Mouse (Mus musculus) neural tube, embryonic 13.5 days (tissue): Measurements from ENCODE around the gene Cntn5. TPM values are rescaled to one million over a fixed set of nuclear protein-coding genes. Genes with fewer than 3 reads are reported as not detected.

Experiments used
- ATAC-seq: fragments of 200-750 bp; cut with Nextera tagmentation; 2 replicates; pipeline ENCODE4 v1.8.0; 2017; ENCODE audit warnings: low read depth, mild to moderate bottlenecking, moderate TSS enrichment, moderate library complexity
- H3K27ac ChIP-seq: fragments of 300-500 bp; sonication (generic); replicated peaks from 2 replicates; pipeline ENCODE4 v1.5.1; 2015; ENCODE audit warnings: moderate library complexity, mild to moderate bottlenecking, inconsistent platforms
- H3K27me3 ChIP-seq: fragments of 300-500 bp; sonication (generic); 2 replicates; pipeline ENCODE4 v1.6.1; 2015; ENCODE audit warnings: mild to moderate bottlenecking, inconsistent platforms
- H3K36me3 ChIP-seq: fragments of 300-500 bp; sonication (generic); 2 replicates; pipeline ENCODE4 v1.6.1; 2015; ENCODE audit warnings: mild to moderate bottlenecking, inconsistent platforms
- H3K4me1 ChIP-seq: fragments of 300-500 bp; sonication (generic); replicated peaks from 2 replicates; pipeline ENCODE4 v1.6.1; 2015; ENCODE audit warnings: inconsistent platforms
- H3K4me2 ChIP-seq: fragments of 300-500 bp; sonication (generic); 2 replicates; pipeline ENCODE4 v1.6.1; 2015; ENCODE audit warnings: inconsistent platforms, mild to moderate bottlenecking, moderate library complexity
- H3K4me3 ChIP-seq: fragments of 300-500 bp; sonication (generic); 2 replicates; pipeline ENCODE4 v1.5.1; 2015; ENCODE audit warnings: mild to moderate bottlenecking, inconsistent platforms
- H3K9ac ChIP-seq: fragments of 300-500 bp; sonication (generic); 2 replicates; pipeline ENCODE4 v1.6.1; 2015; ENCODE audit warnings: moderate library complexity, mild to moderate bottlenecking, inconsistent platforms
- H3K9me3 ChIP-seq: fragments of 300-500 bp; sonication (generic); 2 replicates; pipeline ENCODE4 v1.6.1; 2016; ENCODE audit warnings: inconsistent platforms
- WGBS: fragments of 180-500 bp; shearing (Covaris S2); methylation state at CpG from one replicate; pipeline ENCODE4 v1.1.7; 2015; 5-methylcytosine and 5-hydroxymethylcytosine counted together
- polyA plus RNA-seq: library from polyadenylated mRNA; unstranded; fragments of >200 nt; fragmentation: Nextera tagmentation; extraction: Ambion mirVana; gene quantifications from 2 replicates; pipeline ENCODE4 v1.2.1, GENCODE M21; 2015

Gene Cntn5
- polyA plus RNA-seq, 1 experiment from 2014 or later: 14.4 TPM

- 0 out of 2 replicates have a peak, but pooled peaks cover 6% of the 10 kb centered on the region for H3K4me1 ChIP-seq
- no peaks in the 10 kb centered on the region for H3K27me3 ChIP-seq
- H3K4me3 ChIP-seq: no peak overlapping the region
- no peak overlapping the region for H3K27ac ChIP-seq
- no peaks in the 10 kb centered on the region for H3K36me3 ChIP-seq
- 75% methylated on average over 4 of the region's 4 CpGs for WGBS
- no peak overlapping the region for H3K4me2 ChIP-seq
- H3K9ac ChIP-seq: no peak overlapping the region
- peak; percentile 53; the same call in 1 of the 2 replicates for ATAC-seq
- no peaks in the 10 kb centered on the region for H3K9me3 ChIP-seq
These were observed 939.2 kb downstream of the Cntn5 start for GRCm38 (mm10) chr9:9965370-9965769.

- H3K9me3 ChIP-seq: no peaks in the 10 kb centered on the region
- H3K4me3 ChIP-seq: no peak overlapping the region
- 0 out of 2 replicates have a peak, but pooled peaks cover 7% of the 10 kb centered on the region for H3K4me1 ChIP-seq
- H3K4me2 ChIP-seq: no peak overlapping the region
- H3K27ac ChIP-seq: no peak overlapping the region
- H3K36me3 ChIP-seq: no peaks in the 10 kb centered on the region
- peaks cover 6% of the 10 kb centered on the region; the same call in 1 of the 2 replicates for H3K27me3 ChIP-seq
- peak; percentile 67 for ATAC-seq
- H3K9ac ChIP-seq: no peak overlapping the region
These were observed 943.9 kb downstream of the Cntn5 start for GRCm38 (mm10) chr9:9960610-9961172.

- Histone ChIP-seq H3K4me3 (no peak overlapping the region), H3K4me2 (no peak overlapping the region), H3K27ac (0 out of 2 replicates have a peak overlapping the region, but pooled peaks have one; percentile 18), H3K4me1 (no peaks in the 10 kb centered on the region), H3K27me3 (no peaks in the 10 kb centered on the region), H3K36me3 (no peaks in the 10 kb centered on the region), H3K9ac (no peak overlapping the region), H3K9me3 (no peaks in the 10 kb centered on the region)
- WGBS: 50% methylated on average over 3 of the region's 3 CpGs
- ATAC-seq: no peak
These were observed 955.2 kb downstream of the Cntn5 start for GRCm38 (mm10) chr9:9949346-9949745.

- no peak for ATAC-seq
- no peaks in the 10 kb centered on the region for H3K27me3 ChIP-seq
- no peak overlapping the region for H3K4me2 ChIP-seq
- H3K9ac ChIP-seq: no peak overlapping the region
- H3K27ac ChIP-seq: no peak overlapping the region
- H3K9me3 ChIP-seq: no peaks in the 10 kb centered on the region
- H3K36me3 ChIP-seq: no peaks in the 10 kb centered on the region
- WGBS: 80% methylated on average over 1 of the region's 1 CpGs
- H3K4me3 ChIP-seq: no peak overlapping the region
- no peaks in the 10 kb centered on the region for H3K4me1 ChIP-seq
These were observed 959.7 kb downstream of the Cntn5 start for GRCm38 (mm10) chr9:9944872-9945271.

GRCm38 (mm10) chr9:9937444-9938436 is 966.8 kb downstream of the Cntn5 start:
- Histone ChIP-seq H3K27me3 (no peaks in the 10 kb centered on the region), H3K9me3 (no peaks in the 10 kb centered on the region), H3K36me3 (no peaks in the 10 kb centered on the region), H3K4me3 (no peak overlapping the region), H3K27ac (no peak overlapping the region), H3K4me1 (no peaks in the 10 kb centered on the region), H3K9ac (no peak overlapping the region), H3K4me2 (no peak overlapping the region)
- 86% methylated on average over 1 of the region's 1 CpGs for WGBS
- no peak for ATAC-seq

GRCm38 (mm10) chr9:9920580-9920979 is 984.0 kb downstream of the Cntn5 start:
- Histone ChIP-seq H3K4me3 (no peak overlapping the region), H3K9ac (no peak overlapping the region), H3K4me2 (no peak overlapping the region), H3K4me1 (no peaks in the 10 kb centered on the region), H3K27me3 (no peaks in the 10 kb centered on the region), H3K36me3 (no peaks in the 10 kb centered on the region), H3K27ac (no peak overlapping the region), H3K9me3 (peaks cover 12% of the 10 kb centered on the region)
- no peak for ATAC-seq
- WGBS: 72% methylated on average over 3 of the region's 3 CpGs

- no peaks in the 10 kb centered on the region for H3K27me3 ChIP-seq
- no peak overlapping the region for H3K9ac ChIP-seq
- no peak overlapping the region for H3K4me2 ChIP-seq
- H3K36me3 ChIP-seq: no peaks in the 10 kb centered on the region
- no peak overlapping the region for H3K27ac ChIP-seq
- peak; percentile 67 for ATAC-seq
- H3K9me3 ChIP-seq: no peaks in the 10 kb centered on the region
- WGBS: 48% methylated on average over 5 of the region's 5 CpGs
- no peaks in the 10 kb centered on the region for H3K4me1 ChIP-seq
- H3K4me3 ChIP-seq: no peak overlapping the region
These were observed 1005.5 kb downstream of the Cntn5 start for GRCm38 (mm10) chr9:9899070-9899469.

- Histone ChIP-seq H3K4me3 (no peak overlapping the region), H3K9me3 (no peaks in the 10 kb centered on the region), H3K4me2 (no peak overlapping the region), H3K27me3 (no peaks in the 10 kb centered on the region), H3K4me1 (peaks cover 7% of the 10 kb centered on the region; the same call in 1 of the 2 replicates), H3K9ac (no peak overlapping the region), H3K36me3 (no peaks in the 10 kb centered on the region), H3K27ac (no peak overlapping the region)
- 88% methylated on average over 6 of the region's 6 CpGs for WGBS
- ATAC-seq: no peak
These were observed 1018.4 kb downstream of the Cntn5 start for GRCm38 (mm10) chr9:9886210-9886609.

GRCm38 (mm10) chr9:9882779-9883383 is 1021.7 kb downstream of the Cntn5 start:
- peak; percentile 63; the same call in 1 of the 2 replicates for ATAC-seq
- 49% methylated on average over 8 of the region's 8 CpGs for WGBS
- Histone ChIP-seq H3K9me3 (no peaks in the 10 kb centered on the region), H3K27me3 (no peaks in the 10 kb centered on the region), H3K4me1 (peaks cover 7% of the 10 kb centered on the region; the same call in 1 of the 2 replicates), H3K9ac (no peak overlapping the region), H3K4me2 (no peak overlapping the region), H3K27ac (peak overlapping the region; percentile 2; the same call in 1 of the 2 replicates), H3K36me3 (no peaks in the 10 kb centered on the region), H3K4me3 (no peak overlapping the region)

GRCm38 (mm10) chr9:9872112-9873035 is 1032.2 kb downstream of the Cntn5 start:
- H3K27ac ChIP-seq: no peak overlapping the region
- no peak overlapping the region for H3K4me2 ChIP-seq
- 32% methylated on average over 7 of the region's 7 CpGs for WGBS
- no peaks in the 10 kb centered on the region; the same call in 1 of the 2 replicates for H3K4me1 ChIP-seq
- ATAC-seq: 0 out of 2 replicates have a peak, but pooled peaks have one; percentile 40
- H3K4me3 ChIP-seq: no peak overlapping the region
- H3K9ac ChIP-seq: no peak overlapping the region
- H3K27me3 ChIP-seq: no peaks in the 10 kb centered on the region
- H3K9me3 ChIP-seq: no peaks in the 10 kb centered on the region
- no peaks in the 10 kb centered on the region for H3K36me3 ChIP-seq

GRCm38 (mm10) chr9:9860631-9861030 is 1043.9 kb downstream of the Cntn5 start:
- Histone ChIP-seq H3K4me3 (no peak overlapping the region), H3K9ac (no peak overlapping the region), H3K27me3 (no peaks in the 10 kb centered on the region), H3K9me3 (no peaks in the 10 kb centered on the region), H3K4me1 (no peaks in the 10 kb centered on the region), H3K27ac (no peak overlapping the region), H3K4me2 (no peak overlapping the region), H3K36me3 (no peaks in the 10 kb centered on the region)
- ATAC-seq: no peak
- 67% methylated on average over 3 of the region's 3 CpGs for WGBS
